Mouse (Mus musculus) forebrain, embryonic 16.5 days (tissue): ENCODE data around the gene Chst11. TPM values are rescaled to one million over a fixed set of nuclear protein-coding genes. Genes with fewer than 3 reads are reported as not detected.

Source experiments
- ATAC-seq: fragments of 200-750 bp; cut with Nextera tagmentation; 2 replicates; pipeline ENCODE4 v1.8.0; 2017; ENCODE audit warnings: mild to moderate bottlenecking, moderate library complexity
- H3K27ac ChIP-seq: fragments of 300-500 bp; sonication (generic); 2 replicates; pipeline ENCODE4 v1.5.1; 2014; ENCODE audit warnings: low read length, control low read depth
- H3K27me3 ChIP-seq: fragments of 300-500 bp; sonication (generic); replicated peaks from 2 replicates; pipeline ENCODE4 v1.6.1; 2014; ENCODE audit warnings: low read length; ENCODE audit not compliant: control insufficient read depth, insufficient read depth
- H3K36me3 ChIP-seq: fragments of 300-500 bp; sonication (generic); 2 replicates; pipeline ENCODE4 v1.6.1; 2014; ENCODE audit not compliant: control insufficient read depth, insufficient read depth
- H3K4me1 ChIP-seq: fragments of 300-500 bp; sonication (generic); replicated peaks from 2 replicates; pipeline ENCODE4 v1.6.1; 2014; ENCODE audit warnings: low read length; ENCODE audit not compliant: control insufficient read depth, insufficient read depth
- H3K4me2 ChIP-seq: fragments of 300-500 bp; sonication (generic); 2 replicates; pipeline ENCODE4 v1.6.1; 2014; ENCODE audit warnings: mild to moderate bottlenecking, low read length, control low read depth
- H3K4me3 ChIP-seq: fragments of 300-500 bp; sonication (generic); replicated peaks from 2 replicates; pipeline ENCODE4 v1.5.1; 2014; ENCODE audit warnings: mild to moderate bottlenecking, low read length, control low read depth
- H3K9ac ChIP-seq: fragments of 300-500 bp; sonication (generic); replicated peaks from 2 replicates; pipeline ENCODE4 v1.6.1; 2014; ENCODE audit warnings: low read depth, low read length, control low read depth
- H3K9me3 ChIP-seq: fragments of 300-500 bp; sonication (generic); 2 replicates; pipeline ENCODE4 v1.6.1; 2016; ENCODE audit warnings: low read length; ENCODE audit not compliant: control insufficient read depth
- WGBS: fragments of 180-500 bp; shearing (Covaris S2); extraction: QIAGEN DNeasy Blood & Tissue Kit; methylation state at CpG from one replicate; pipeline ENCODE4 v1.1.7; 2014; 5-methylcytosine and 5-hydroxymethylcytosine counted together
- polyA plus RNA-seq: library from polyadenylated mRNA; unstranded; fragments of >200 nt; fragmentation: Nextera tagmentation; extraction: Ambion mirVana; gene quantifications from 2 replicates; pipeline ENCODE4 v1.2.1, GENCODE M21; 2015

The Chst11 gene
- polyA plus RNA-seq, 1 experiment from 2014 or later = 3.4 TPM

DNA sequence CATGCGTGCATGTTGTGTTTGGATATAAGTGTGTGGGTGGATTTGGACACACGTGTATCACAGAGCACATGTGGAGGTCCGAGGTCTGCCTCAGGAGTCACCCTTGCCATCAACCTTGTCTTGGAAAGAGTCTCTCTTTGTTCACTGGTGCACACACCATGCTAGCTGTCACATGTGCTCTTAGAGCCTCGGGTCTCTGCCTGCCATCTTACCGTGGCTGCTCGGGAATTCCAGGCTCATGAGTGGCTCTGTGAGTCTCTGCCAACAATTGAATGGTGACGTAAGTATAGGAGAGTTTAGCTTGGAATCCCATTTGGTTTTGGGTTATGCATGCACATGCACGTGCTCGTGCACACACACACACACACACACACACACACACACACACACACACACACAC, 214.0 kb downstream of the Chst11 start:
- Histone ChIP-seq H3K27ac (no peak overlapping the region), H3K36me3 (no peaks in the 10 kb centered on the region), H3K9ac (no peak overlapping the region), H3K4me2 (no peak overlapping the region), H3K9me3 (no peaks in the 10 kb centered on the region), H3K4me1 (peaks cover 5% of the 10 kb centered on the region; the same call in 1 of the 2 replicates), H3K4me3 (no peak overlapping the region), H3K27me3 (no peaks in the 10 kb centered on the region)
- no peak for ATAC-seq
- WGBS = 75% methylated on average over 9 of the region's 9 CpGs

GRCm38 (mm10) chr10:83201525-83201924, 216.2 kb downstream of the Chst11 start:
- Histone ChIP-seq H3K4me1 (no peaks in the 10 kb centered on the region), H3K27ac (no peak overlapping the region), H3K27me3 (no peaks in the 10 kb centered on the region), H3K4me2 (no peak overlapping the region), H3K9ac (no peak overlapping the region), H3K4me3 (no peak overlapping the region), H3K36me3 (no peaks in the 10 kb centered on the region), H3K9me3 (no peaks in the 10 kb centered on the region)
- 89% methylated on average over 7 of the region's 7 CpGs for WGBS
- no peak for ATAC-seq

- Histone ChIP-seq H3K4me1 (peaks cover 4% of the 10 kb centered on the region), H3K36me3 (no peaks in the 10 kb centered on the region), H3K9me3 (no peaks in the 10 kb centered on the region), H3K4me3 (no peak overlapping the region), H3K27ac (no peak overlapping the region), H3K27me3 (no peaks in the 10 kb centered on the region), H3K4me2 (no peak overlapping the region), H3K9ac (no peak overlapping the region)
- WGBS = 90% methylated on average over 14 of the region's 14 CpGs
- no peak for ATAC-seq
Measured at GRCm38 (mm10) chr10:83202906-83203702, 217.8 kb downstream of the Chst11 start.

GRCm38 (mm10) chr10:83208436-83208835, 223.1 kb downstream of the Chst11 start:
- WGBS = 57% methylated on average over 7 of the region's 7 CpGs
- H3K27me3 ChIP-seq = no peaks in the 10 kb centered on the region
- H3K9me3 ChIP-seq = no peaks in the 10 kb centered on the region
- peak; percentile 32; the same call in 1 of the 2 replicates for ATAC-seq
- H3K27ac ChIP-seq = no peak overlapping the region
- no peak overlapping the region for H3K4me2 ChIP-seq
- H3K4me1 ChIP-seq = peaks cover 17% of the 10 kb centered on the region
- H3K36me3 ChIP-seq = no peaks in the 10 kb centered on the region
- no peak overlapping the region for H3K4me3 ChIP-seq
- H3K9ac ChIP-seq = no peak overlapping the region

- Histone ChIP-seq H3K27ac (no peak overlapping the region), H3K27me3 (no peaks in the 10 kb centered on the region), H3K4me1 (peaks cover 17% of the 10 kb centered on the region), H3K4me3 (no peak overlapping the region), H3K36me3 (no peaks in the 10 kb centered on the region), H3K4me2 (no peak overlapping the region), H3K9me3 (no peaks in the 10 kb centered on the region), H3K9ac (no peak overlapping the region)
- WGBS = 68% methylated on average over 12 of the region's 12 CpGs
- ATAC-seq = 0 out of 2 replicates have a peak, but pooled peaks have one; percentile 32
Measured at GRCm38 (mm10) chr10:83209388-83209787, 224.1 kb downstream of the Chst11 start.

GRCm38 (mm10) chr10:83210122-83210521, 224.8 kb downstream of the Chst11 start:
- no peak overlapping the region for H3K4me3 ChIP-seq
- H3K36me3 ChIP-seq = no peaks in the 10 kb centered on the region
- H3K27me3 ChIP-seq = no peaks in the 10 kb centered on the region
- no peak overlapping the region for H3K9ac ChIP-seq
- no peak for ATAC-seq
- no peaks in the 10 kb centered on the region for H3K9me3 ChIP-seq
- 0 out of 2 replicates have a peak overlapping the region, but pooled peaks have one; percentile 3 for H3K4me2 ChIP-seq
- H3K4me1 ChIP-seq = peaks cover 17% of the 10 kb centered on the region
- H3K27ac ChIP-seq = no peak overlapping the region
- WGBS = 43% methylated on average over 16 of the region's 16 CpGs

DNA sequence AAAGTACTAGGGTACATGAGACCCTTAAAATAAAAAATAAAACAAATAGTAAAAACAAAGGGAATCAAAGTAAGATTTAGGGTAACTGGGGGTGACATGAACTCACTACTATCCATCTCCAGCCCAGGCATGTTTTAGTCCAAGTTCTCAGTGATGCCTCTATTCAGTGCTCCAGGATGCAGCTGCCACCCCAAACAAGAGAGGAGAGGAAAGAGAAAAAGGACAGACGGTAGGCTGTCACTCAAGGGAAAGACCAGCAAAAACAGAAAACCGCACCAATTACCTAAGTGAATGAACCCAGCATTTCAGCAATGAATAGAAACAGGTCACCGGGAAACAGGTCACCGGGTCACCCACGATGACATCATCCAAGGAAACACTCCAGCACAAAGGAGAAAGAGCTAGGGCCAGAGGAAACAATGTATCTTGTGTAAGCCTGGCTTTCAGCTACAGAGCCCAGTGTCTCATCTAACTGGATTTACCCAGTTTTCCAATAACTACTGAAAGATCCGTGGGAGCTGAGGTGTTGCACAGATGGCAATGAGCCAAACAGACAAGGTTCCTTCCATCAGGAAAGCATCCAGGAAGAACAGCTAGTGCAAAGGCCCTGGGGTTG, 225.8 kb downstream of the Chst11 start:
- no peaks in the 10 kb centered on the region for H3K27me3 ChIP-seq

DNA sequence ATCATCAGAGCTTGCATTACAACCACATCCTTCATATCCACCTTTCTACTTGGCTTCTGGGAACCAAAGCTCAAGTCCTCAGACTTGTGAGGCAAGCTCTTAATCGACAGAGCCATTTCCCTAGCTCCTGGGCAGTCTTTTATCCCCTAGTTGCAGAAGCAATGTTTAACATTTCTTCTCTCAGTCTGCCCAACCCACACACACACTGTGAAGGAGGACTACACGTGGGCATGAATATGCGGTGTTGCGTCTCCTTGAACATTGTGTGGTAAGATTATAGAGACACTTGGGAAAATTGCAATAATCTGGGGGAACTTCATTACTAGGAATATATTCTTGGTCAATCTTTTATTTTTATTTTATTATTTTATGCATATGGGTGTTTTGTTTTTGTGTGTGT, 227.3 kb downstream of the Chst11 start:
- Histone ChIP-seq H3K27ac (no peak overlapping the region), H3K36me3 (no peaks in the 10 kb centered on the region), H3K4me3 (no peak overlapping the region), H3K4me1 (peaks cover 17% of the 10 kb centered on the region), H3K9me3 (no peaks in the 10 kb centered on the region), H3K9ac (no peak overlapping the region), H3K4me2 (no peak overlapping the region), H3K27me3 (no peaks in the 10 kb centered on the region)
- no peak for ATAC-seq
- 93% methylated on average over 4 of the region's 4 CpGs for WGBS

More for the DNA sequence above, 225.8 kb downstream of the Chst11 start:
- H3K9ac ChIP-seq = no peak overlapping the region
- H3K27ac ChIP-seq = no peak overlapping the region
- no peaks in the 10 kb centered on the region for H3K9me3 ChIP-seq
- ATAC-seq = peak; percentile 39; the same call in 1 of the 2 replicates
- no peak overlapping the region for H3K4me3 ChIP-seq
- 10% methylated on average over 6 of the region's 6 CpGs for WGBS
- H3K4me2 ChIP-seq = no peak overlapping the region
- H3K36me3 ChIP-seq = no peaks in the 10 kb centered on the region
- H3K4me1 ChIP-seq = peaks cover 17% of the 10 kb centered on the region

DNA sequence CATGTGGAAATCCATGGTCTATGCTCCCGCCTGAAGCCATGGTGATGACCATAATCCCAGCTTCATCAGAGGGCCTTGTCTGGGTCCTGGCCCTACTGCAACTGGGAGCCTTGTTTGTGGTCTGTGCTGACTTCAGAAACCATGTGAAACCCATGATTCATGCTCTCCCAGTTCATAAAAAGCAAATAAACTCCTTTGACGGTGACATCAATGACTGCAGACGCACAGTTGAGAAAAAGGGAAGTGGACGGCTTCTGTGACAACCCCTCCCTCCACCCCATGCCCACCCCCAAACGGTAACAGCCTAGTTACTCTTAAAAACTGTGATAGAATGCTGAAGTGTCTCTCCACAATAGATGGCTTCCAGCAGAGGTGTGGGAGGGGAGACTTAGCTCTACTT, 230.3 kb downstream of the Chst11 start:
- no peak for ATAC-seq

More for the DNA sequence above, 230.3 kb downstream of the Chst11 start:
- no peak overlapping the region for H3K27ac ChIP-seq
- H3K9me3 ChIP-seq = no peaks in the 10 kb centered on the region
- 74% methylated on average over 5 of the region's 5 CpGs for WGBS
- no peaks in the 10 kb centered on the region for H3K27me3 ChIP-seq
- H3K4me2 ChIP-seq = no peak overlapping the region
- H3K4me1 ChIP-seq = peaks cover 2% of the 10 kb centered on the region; the same call in 1 of the 2 replicates
- H3K9ac ChIP-seq = no peak overlapping the region
- H3K36me3 ChIP-seq = no peaks in the 10 kb centered on the region
- no peak overlapping the region for H3K4me3 ChIP-seq
